Mouse (Mus musculus): Measurements from ENCODE around the gene Coro1a.

DNA sequence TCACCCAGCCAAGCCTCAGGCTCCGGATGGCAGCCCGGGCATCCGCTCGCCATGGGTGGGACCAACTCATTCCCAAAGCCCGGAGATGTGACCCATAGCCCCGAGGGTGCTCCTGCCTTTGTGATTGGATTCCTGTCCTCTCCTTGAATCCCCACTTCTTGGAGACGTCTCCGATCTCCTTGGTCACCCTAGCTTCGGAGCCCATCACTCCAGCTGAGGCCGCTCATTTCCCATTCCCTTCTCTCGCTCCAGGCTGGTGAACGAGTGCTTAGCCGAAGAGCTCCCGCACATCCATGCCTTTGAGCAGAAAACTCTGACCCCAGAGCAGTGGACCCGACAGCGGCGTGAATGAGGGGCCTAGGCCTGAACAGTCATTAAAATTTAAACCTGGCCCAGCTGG lies 11.3 kb downstream of the Coro1a start:
- TF ChIP-seq CTCF (IDR thresholded peaks at IDR 0.05; ENCODE audit: control insufficient read depth, insufficient read depth, insufficient read length) (no peak), MYOD1 (IDR thresholded peaks at IDR 0.05; ENCODE audit: control insufficient read depth, insufficient read length, low read depth) (no peak), USF1 (IDR thresholded peaks at IDR 0.05; ENCODE audit: low read depth) (no peak), MYOG (IDR thresholded peaks at IDR 0.05; ENCODE audit: control insufficient read depth, extremely low read depth, insufficient read length) (no peak), MAX (IDR thresholded peaks at IDR 0.05) (no peak)

Measured in C2C12 (cell line).